Mouse (Mus musculus): ENCODE measurements around the gene Clec10a. TPM values are rescaled to one million over a fixed set of nuclear protein-coding genes. Genes with fewer than 3 reads are reported as not detected.
A peak's percentile ranks its signal among the peaks of the same experiment; 100 is the strongest.

The Clec10a gene
- total and polyA plus RNA-seq, 3 experiments, result 8.4 to 10.8 TPM; not detected in 1

- TF ChIP-seq CTCF (IDR thresholded peaks at IDR 0.05 in 2 of 3, conservative IDR thresholded peaks at IDR 0.05 in 1 of 3; ENCODE audit: control insufficient read depth in 1 of 3, insufficient read depth in 1 of 3, low read depth in 2 of 3, low read length in 3 of 3, poor library complexity in 1 of 3, severe bottlenecking in 1 of 3) (peak; percentile 44 to 96 (median 65)), ELF1 (IDR thresholded peaks at IDR 0.05; ENCODE audit: low read depth, low read length) (peak; percentile 69; the same call in 1 of the 2 replicates), RAD21 (IDR thresholded peaks at IDR 0.05; ENCODE audit: low read depth, low read length) (peak; percentile 96), BHLHE40 (IDR thresholded peaks at IDR 0.05; ENCODE audit: borderline replicate concordance, low read depth, low read length) (no peak), TBP (IDR thresholded peaks at IDR 0.05; ENCODE audit: low read depth, low read length) (no peak), HCFC1 (IDR thresholded peaks at IDR 0.05; ENCODE audit: low read depth, low read length) (0 out of 2 replicates have a peak, but pooled peaks have one; percentile 43), SMC3 (IDR thresholded peaks at IDR 0.05; ENCODE audit: low read depth, low read length) (peak; percentile 95), ZC3H11A (IDR thresholded peaks at IDR 0.05; ENCODE audit: low read depth, low read length) (peak; percentile 88), TAL1 (IDR thresholded peaks at IDR 0.05; ENCODE audit: low read length) (no peak), MYC (IDR thresholded peaks at IDR 0.05; ENCODE audit: low read depth, low read length) (no peak), SIN3A (IDR thresholded peaks at IDR 0.05; ENCODE audit: low read length) (peak; percentile 67), ZNF384 (IDR thresholded peaks at IDR 0.05; ENCODE audit: low read depth, low read length) (0 out of 2 replicates have a peak, but pooled peaks have one; percentile 8), GABPA (IDR thresholded peaks at IDR 0.05; ENCODE audit: low read depth, low read length) (no peak), MXI1 (IDR thresholded peaks at IDR 0.05; ENCODE audit: low read depth, low read length) (no peak)
- Histone ChIP-seq H3K9me3 (replicated peaks; ENCODE audit: insufficient read depth, low read length) (no peaks in the 10 kb centered on the region), H3K27me3 (ENCODE audit: control insufficient read depth in 1 of 2, insufficient read depth in 2 of 2, low read length in 2 of 2) (no peaks in the 10 kb centered on the region), H3K9ac (ENCODE audit: control insufficient read depth, low read depth, low read length, poor library complexity, severe bottlenecking) (peak overlapping the region; percentile 30), H3K4me3 (ENCODE audit: control insufficient read depth in 1 of 2, insufficient read depth in 1 of 2, low read depth in 2 of 2, low read length in 2 of 2) (no peak overlapping the region), H3K79me2 (ENCODE audit: control insufficient read depth, insufficient read depth, low read length, poor library complexity) (no peaks in the 10 kb centered on the region), H3K27ac (ENCODE audit: control insufficient read depth, low read depth, low read length) (no peak overlapping the region), H3K4me1 (ENCODE audit: control insufficient read depth in 1 of 2, insufficient read depth in 2 of 2, low read length in 2 of 2) (peaks cover 0 to 5% of the 10 kb centered on the region in 2 experiments; a peak in 1 of 4 replicates), H3K36me3 (ENCODE audit: control insufficient read depth in 1 of 2, insufficient read depth in 2 of 2, low read length in 2 of 2) (no peaks in the 10 kb centered on the region)
- peak; percentile 89 for DNase-seq (ENCODE audit: low read depth, low spot score)
Observed at GRCm38 (mm10) chr11:70212896-70213295, 56.9 kb downstream of the Clec10a start.

GRCm38 (mm10) chr11:70213736-70214135, 57.7 kb downstream of the Clec10a start:
- no peaks in the 10 kb centered on the region for H3K36me3 ChIP-seq (ENCODE audit: control insufficient read depth in 1 of 2, insufficient read depth in 2 of 2, low read length in 2 of 2)
- TF ChIP-seq ZNF384 (IDR thresholded peaks at IDR 0.05; ENCODE audit: low read depth, low read length) (no peak), POLR2AphosphoS2 (IDR thresholded peaks at IDR 0.05; ENCODE audit: low read length) (0 out of 2 replicates have a peak, but pooled peaks have one; percentile 16), ZKSCAN1 (IDR thresholded peaks at IDR 0.05; ENCODE audit: low read depth, low read length) (no peak)
- no peak overlapping the region for H3K4me3 ChIP-seq (ENCODE audit: control insufficient read depth in 1 of 2, insufficient read depth in 1 of 2, low read depth in 2 of 2, low read length in 2 of 2)
- no peak for DNase-seq (ENCODE audit: low read depth, low spot score)
- no peaks in the 10 kb centered on the region for H3K79me2 ChIP-seq (ENCODE audit: control insufficient read depth, insufficient read depth, low read length, poor library complexity)
- H3K27ac ChIP-seq (ENCODE audit: control insufficient read depth, low read depth, low read length), result no peak overlapping the region
- H3K9me3 ChIP-seq (replicated peaks; ENCODE audit: insufficient read depth, low read length), result no peaks in the 10 kb centered on the region
- H3K4me1 ChIP-seq (ENCODE audit: control insufficient read depth in 1 of 2, insufficient read depth in 2 of 2, low read length in 2 of 2), result peaks cover 0 to 5% of the 10 kb centered on the region in 2 experiments; a peak in 1 of 4 replicates
- H3K9ac ChIP-seq (ENCODE audit: control insufficient read depth, low read depth, low read length, poor library complexity, severe bottlenecking), result no peak overlapping the region
- no peaks in the 10 kb centered on the region for H3K27me3 ChIP-seq (ENCODE audit: control insufficient read depth in 1 of 2, insufficient read depth in 2 of 2, low read length in 2 of 2)

All from MEL (cell line).